12 mouse cellular contexts compared by ENCODE assay signal in the genomic region with DNA sequence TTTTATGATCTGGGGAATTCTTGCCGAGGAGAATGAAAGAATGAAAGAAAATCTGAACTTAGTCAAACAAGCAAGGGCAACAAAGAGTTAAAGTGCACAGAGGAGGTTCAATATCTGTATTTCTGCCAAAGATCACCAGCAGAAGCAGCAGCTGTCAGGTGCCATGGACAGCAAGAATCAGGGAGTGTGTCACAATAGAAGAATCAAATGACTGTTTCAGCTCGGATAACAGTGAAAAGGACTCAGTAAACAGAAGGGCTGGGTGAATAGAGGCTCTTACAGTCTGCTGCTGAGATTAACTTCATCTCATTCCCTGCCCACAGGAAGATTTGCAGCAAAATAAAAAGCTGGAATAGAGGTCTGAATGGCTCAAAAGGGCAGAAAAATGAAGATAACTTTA.
DNase-seq lines count a peak whose midpoint lies in the region; ATAC-seq lines count a peak whose summit lies in the region.
"Had no signal": no experiment of that assay in that cellular context is flagged by ENCODE, and none has a peak within 500 bp of the region (broad histone marks: within the 10 kb centered on the region; RNA-seq: fewer than 3 reads in every experiment).

No protein-coding gene starts in this region.

- H3K4me1 ChIP-seq in forebrain, embryonic 12.5 days: peaks cover 5% of the 10 kb centered on the region; the same call in 1 of the 2 replicates
- no peaks in the 10 kb centered on the region for H3K4me1 ChIP-seq in hindbrain, embryonic 12.5 days
- no peaks in the 10 kb centered on the region for H3K4me1 ChIP-seq in midbrain, embryonic 16.5 days (ENCODE audit: control insufficient read depth, insufficient read depth, low read length)
- H3K4me1 ChIP-seq in heart, embryonic 11.5 days (ENCODE audit: control insufficient read depth, insufficient read depth, low read length): no peaks in the 10 kb centered on the region
- H3K4me1 ChIP-seq: megakaryocyte, embryonic 14.5 days had no signal

- no peak overlapping the region for H3K4me3 ChIP-seq in forebrain, embryonic 12.5 days (replicated peaks)
- H3K4me3 ChIP-seq in hindbrain, embryonic 12.5 days: no peak overlapping the region
- H3K4me3 ChIP-seq in midbrain, embryonic 16.5 days (ENCODE audit: low read depth, low read length): no peak overlapping the region
- H3K4me3 ChIP-seq in heart, embryonic 11.5 days (ENCODE audit: low read depth, low read length): no peak overlapping the region
- H3K4me3 ChIP-seq: megakaryocyte, embryonic 14.5 days had no signal

- no peaks in the 10 kb centered on the region for H3K27me3 ChIP-seq in forebrain, embryonic 12.5 days
- no peaks in the 10 kb centered on the region for H3K27me3 ChIP-seq in hindbrain, embryonic 12.5 days
- H3K27me3 ChIP-seq in midbrain, embryonic 16.5 days (ENCODE audit: control insufficient read depth, insufficient read depth, low read depth, low read length): no peaks in the 10 kb centered on the region
- H3K27me3 ChIP-seq in heart, embryonic 11.5 days (ENCODE audit: control insufficient read depth, insufficient read depth, low read length): no peaks in the 10 kb centered on the region
- H3K27me3 ChIP-seq: megakaryocyte, embryonic 14.5 days had no signal

- H3K4me2 ChIP-seq in forebrain, embryonic 12.5 days: no peak overlapping the region
- H3K4me2 ChIP-seq in hindbrain, embryonic 12.5 days (replicated peaks): no peak overlapping the region
- no peak overlapping the region for H3K4me2 ChIP-seq in midbrain, embryonic 16.5 days (ENCODE audit: low read length)
- H3K4me2 ChIP-seq in heart, embryonic 11.5 days: no peak overlapping the region

- peak; percentile 9 for DNase-seq in left cerebral cortex, postnatal 4 days
- DNase-seq in left cerebral cortex, postnatal 36 days (ENCODE audit: low spot score in 2 of 2): no peak
- no peak for DNase-seq in spleen, adult 18-20 months
- DNase-seq: cerebellum, postnatal 36 days; heart, adult 11 months; heart, postnatal 4 days; kidney, postnatal 14 days had no signal

- intact Hi-C loops in left cerebral cortex, postnatal 4 days (cut with DNase I): no loop called here
- intact Hi-C loops in left cerebral cortex, postnatal 36 days (cut with DNase I): loop anchor here (5.0 kb wide), 1 partner anchor 50 kb away; no protein-coding TSS in a partner anchor

- ATAC-seq in forebrain, embryonic 12.5 days (ENCODE audit: low FRiP score): peak; percentile 51; the same call in 1 of the 2 replicates
- peak; percentile 73; the same call in 1 of the 2 replicates for ATAC-seq in hindbrain, embryonic 12.5 days (ENCODE audit: low FRiP score)
- ATAC-seq in midbrain, embryonic 16.5 days: 0 out of 2 replicates have a peak, but pooled peaks have one; percentile 60
- no peak for ATAC-seq in heart, embryonic 11.5 days (replicated peaks; ENCODE audit: insufficient number of reproducible peaks, low FRiP score, low TSS enrichment)

- no peaks in the 10 kb centered on the region for H3K36me3 ChIP-seq in forebrain, embryonic 12.5 days (replicated peaks)
- H3K36me3 ChIP-seq in hindbrain, embryonic 12.5 days: no peaks in the 10 kb centered on the region
- H3K36me3 ChIP-seq in midbrain, embryonic 16.5 days (ENCODE audit: control insufficient read depth, insufficient read depth, low read length): no peaks in the 10 kb centered on the region
- H3K36me3 ChIP-seq in heart, embryonic 11.5 days (ENCODE audit: control insufficient read depth, insufficient read depth, low read length): no peaks in the 10 kb centered on the region

- H3K9me3 ChIP-seq in forebrain, embryonic 12.5 days: no peaks in the 10 kb centered on the region
- no peaks in the 10 kb centered on the region for H3K9me3 ChIP-seq in hindbrain, embryonic 12.5 days (replicated peaks)
- H3K9me3 ChIP-seq in midbrain, embryonic 16.5 days (replicated peaks; ENCODE audit: control insufficient read depth, low read length, poor library complexity, severe bottlenecking): no peaks in the 10 kb centered on the region
- no peaks in the 10 kb centered on the region for H3K9me3 ChIP-seq in heart, embryonic 11.5 days (replicated peaks; ENCODE audit: control insufficient read depth, low read length)

- H3K9ac ChIP-seq in forebrain, embryonic 12.5 days: no peak overlapping the region
- H3K9ac ChIP-seq in hindbrain, embryonic 12.5 days: no peak overlapping the region
- no peak overlapping the region for H3K9ac ChIP-seq in midbrain, embryonic 16.5 days (ENCODE audit: low read depth, low read length)
- no peak overlapping the region for H3K9ac ChIP-seq in heart, embryonic 11.5 days (ENCODE audit: low read depth, low read length)

- 23% methylated on average over 2 of the region's 2 CpGs for WGBS in forebrain, embryonic 12.5 days
- WGBS in hindbrain, embryonic 12.5 days: 25% methylated on average over 2 of the region's 2 CpGs
- WGBS in midbrain, embryonic 16.5 days: 9% methylated on average over 2 of the region's 2 CpGs
- WGBS in heart, embryonic 11.5 days (ENCODE audit: insufficient replicate concordance): 44% methylated on average over 2 of the region's 2 CpGs

- no peak overlapping the region for H3K27ac ChIP-seq in forebrain, embryonic 12.5 days
- no peak overlapping the region for H3K27ac ChIP-seq in hindbrain, embryonic 12.5 days
- no peak overlapping the region for H3K27ac ChIP-seq in midbrain, embryonic 16.5 days (ENCODE audit: low read length)
- H3K27ac ChIP-seq in heart, embryonic 11.5 days (ENCODE audit: low read depth, low read length): no peak overlapping the region
